Mouse (Mus musculus): ENCODE results near the gene Henmt1. TPM values are rescaled to one million over a fixed set of nuclear protein-coding genes. Genes with fewer than 3 reads are reported as not detected.

The Henmt1 gene
- total RNA-seq (2014; rRNA removed) (not detected in 2 replicates), polyA plus RNA-seq (2012; rRNA removed) (not detected in 2 replicates)

DNA sequence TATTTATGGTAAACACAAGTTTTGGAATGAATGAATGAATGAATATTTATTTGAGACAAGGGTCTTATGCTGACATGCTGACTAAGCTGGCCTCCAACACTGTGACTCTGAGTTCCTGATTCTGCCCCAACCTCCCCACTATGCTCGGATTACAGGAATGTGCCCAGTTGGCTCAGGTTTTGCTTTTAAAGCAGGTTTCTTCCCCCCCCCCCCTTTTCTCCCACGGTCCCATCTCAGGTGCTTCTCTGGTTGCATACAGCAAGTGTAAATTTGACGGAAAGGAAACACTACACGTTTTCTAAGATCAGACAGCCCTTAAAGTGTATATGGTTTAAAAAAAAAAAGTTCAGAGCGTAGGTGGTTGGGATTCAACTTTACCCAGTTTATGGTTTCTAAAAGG is at the start of gene Henmt1:
Gene Henmt1, plus strand, starts transcription at position 301 of the 400 bp plus-strand sequence.
- Histone ChIP-seq H3K36me3 (ENCODE audit: control insufficient read depth, insufficient read depth, low read length) (no peaks in the 10 kb centered on the region), H3K4me3 (ENCODE audit: insufficient read depth, low read depth, low read length) (no peak within 1 kb of the TSS; the same call in 1 of the 2 replicates), H3K9ac (ENCODE audit: low read depth, low read length) (no peak within 1 kb of the TSS), H3K27ac (replicated peaks; ENCODE audit: insufficient read depth, low read depth, low read length) (no peak within 1 kb of the TSS), H3K4me1 (ENCODE audit: control insufficient read depth, insufficient read depth, low read length) (no peaks in the 10 kb centered on the region), H3K79me2 (ENCODE audit: control insufficient read depth, insufficient read depth, low read length) (no peaks in the 10 kb centered on the region), H3K27me3 (ENCODE audit: control insufficient read depth, insufficient read depth, low read length) (peaks cover 5% of the 10 kb centered on the region)
- WGBS: 83% methylated on average over 5 of the region's 5 CpGs
- no peak for TF ChIP-seq CTCF (IDR thresholded peaks at IDR 0.05; ENCODE audit: low read depth, low read length)
- no peak for TF ChIP-seq POLR2A (IDR thresholded peaks at IDR 0.05; ENCODE audit: extremely low read depth, insufficient read depth, low read length)
- no peak for DNase-seq (ENCODE audit: extremely low read depth, low read depth, low spot score)

DNA sequence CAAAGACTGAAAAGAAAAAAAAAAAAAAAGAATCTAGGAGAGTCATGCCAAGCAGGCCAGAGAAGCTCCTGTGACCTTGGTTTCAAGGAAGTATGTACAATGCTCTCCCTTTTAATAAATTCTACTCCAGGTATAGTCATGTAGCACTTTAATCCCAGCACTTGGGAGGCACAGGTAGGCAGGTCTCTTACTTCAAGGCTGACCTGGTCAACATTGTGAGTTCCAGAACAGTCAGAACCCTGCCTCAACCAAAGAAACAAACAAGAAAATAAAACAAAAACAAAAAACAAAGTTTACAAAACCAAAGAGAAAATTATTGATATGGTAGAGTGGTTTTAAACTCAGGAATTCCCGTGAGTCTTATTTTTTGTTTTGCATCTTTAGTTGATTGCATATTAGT is 49.8 kb upstream of the Henmt1 start, which contains the start of gene Fndc7:
Gene Fndc7, minus strand, starts transcription at position 101 of the 400 bp plus-strand sequence.
- WGBS: 93% methylated on average over 1 of the region's 1 CpGs
- Histone ChIP-seq H3K4me1 (ENCODE audit: control insufficient read depth, insufficient read depth, low read length) (peaks cover 5% of the 10 kb centered on the region), H3K27ac (replicated peaks; ENCODE audit: insufficient read depth, low read depth, low read length) (no peak within 1 kb of the TSS), H3K27me3 (ENCODE audit: control insufficient read depth, insufficient read depth, low read length) (no peaks in the 10 kb centered on the region), H3K9ac (ENCODE audit: low read depth, low read length) (no peak within 1 kb of the TSS), H3K4me3 (ENCODE audit: insufficient read depth, low read depth, low read length) (no peak within 1 kb of the TSS), H3K36me3 (ENCODE audit: control insufficient read depth, insufficient read depth, low read length) (no peaks in the 10 kb centered on the region), H3K79me2 (ENCODE audit: control insufficient read depth, insufficient read depth, low read length) (no peaks in the 10 kb centered on the region)
- no peak for DNase-seq (ENCODE audit: extremely low read depth, low read depth, low spot score)
- TF ChIP-seq CTCF (IDR thresholded peaks at IDR 0.05; ENCODE audit: low read depth, low read length) (no peak), POLR2A (IDR thresholded peaks at IDR 0.05; ENCODE audit: extremely low read depth, insufficient read depth, low read length) (no peak)

DNA sequence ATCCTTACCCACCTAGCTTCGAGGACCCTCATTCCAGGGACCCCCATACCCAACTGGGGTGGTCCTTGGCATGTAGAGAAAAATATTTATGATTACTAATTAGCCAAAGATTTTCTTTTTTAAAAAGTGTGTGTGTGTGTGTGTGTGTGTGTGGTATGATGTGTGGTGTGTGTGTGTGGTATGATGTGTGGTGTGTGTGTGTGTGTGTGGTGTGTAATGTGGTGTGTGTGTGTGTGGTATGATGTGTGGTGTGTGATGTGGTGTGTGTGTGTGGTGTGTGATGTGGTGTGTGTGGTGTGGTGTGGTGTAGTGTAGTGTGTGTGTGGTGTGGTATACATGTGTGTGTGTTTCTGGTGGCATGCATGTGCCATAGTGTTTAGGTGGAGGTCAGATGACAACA is 47.6 kb upstream of the Henmt1 start:
- no peak overlapping the region for H3K9ac ChIP-seq (ENCODE audit: low read depth, low read length)
- no peaks in the 10 kb centered on the region for H3K27me3 ChIP-seq (ENCODE audit: control insufficient read depth, insufficient read depth, low read length)
- no peak for TF ChIP-seq CTCF (IDR thresholded peaks at IDR 0.05; ENCODE audit: low read depth, low read length)
- TF ChIP-seq POLR2A (IDR thresholded peaks at IDR 0.05; ENCODE audit: extremely low read depth, insufficient read depth, low read length): no peak
- H3K79me2 ChIP-seq (ENCODE audit: control insufficient read depth, insufficient read depth, low read length): no peaks in the 10 kb centered on the region
- H3K36me3 ChIP-seq (ENCODE audit: control insufficient read depth, insufficient read depth, low read length): no peaks in the 10 kb centered on the region
- DNase-seq (ENCODE audit: extremely low read depth, low read depth, low spot score): no peak
- no peak overlapping the region for H3K4me3 ChIP-seq (ENCODE audit: insufficient read depth, low read depth, low read length)
- WGBS: 76% methylated on average over 1 of the region's 1 CpGs
- H3K27ac ChIP-seq (replicated peaks; ENCODE audit: insufficient read depth, low read depth, low read length): no peak overlapping the region
- no peaks in the 10 kb centered on the region for H3K4me1 ChIP-seq (ENCODE audit: control insufficient read depth, insufficient read depth, low read length)

DNA sequence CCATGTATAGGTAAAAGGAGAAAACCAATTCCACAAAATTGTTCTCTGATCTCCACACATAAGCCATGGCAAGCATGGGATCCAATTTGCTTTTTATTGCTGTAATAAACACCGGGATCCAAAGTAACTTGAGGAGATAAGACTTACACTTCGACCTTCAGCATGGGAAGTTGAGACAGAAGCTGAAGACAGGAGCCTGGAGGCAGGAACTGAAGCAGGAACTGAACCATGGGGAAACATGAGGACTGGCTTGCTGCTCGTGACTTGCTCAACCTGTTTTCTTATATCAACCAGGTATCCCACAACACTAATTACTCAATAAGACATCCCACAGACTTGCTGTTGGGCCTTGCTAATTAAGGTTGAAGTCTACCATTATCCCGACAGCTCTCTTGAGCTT is 46.8 kb upstream of the Henmt1 start:
- Histone ChIP-seq H3K36me3 (ENCODE audit: control insufficient read depth, insufficient read depth, low read length) (no peaks in the 10 kb centered on the region), H3K4me1 (ENCODE audit: control insufficient read depth, insufficient read depth, low read length) (no peaks in the 10 kb centered on the region), H3K79me2 (ENCODE audit: control insufficient read depth, insufficient read depth, low read length) (no peaks in the 10 kb centered on the region), H3K27ac (replicated peaks; ENCODE audit: insufficient read depth, low read depth, low read length) (no peak overlapping the region), H3K27me3 (ENCODE audit: control insufficient read depth, insufficient read depth, low read length) (no peaks in the 10 kb centered on the region), H3K9ac (ENCODE audit: low read depth, low read length) (no peak overlapping the region), H3K4me3 (ENCODE audit: insufficient read depth, low read depth, low read length) (no peak overlapping the region)
- 65% methylated on average over 4 of the region's 4 CpGs for WGBS
- no peak for DNase-seq (ENCODE audit: extremely low read depth, low read depth, low spot score)
- TF ChIP-seq CTCF (IDR thresholded peaks at IDR 0.05; ENCODE audit: low read depth, low read length) (no peak), POLR2A (IDR thresholded peaks at IDR 0.05; ENCODE audit: extremely low read depth, insufficient read depth, low read length) (no peak)

DNA sequence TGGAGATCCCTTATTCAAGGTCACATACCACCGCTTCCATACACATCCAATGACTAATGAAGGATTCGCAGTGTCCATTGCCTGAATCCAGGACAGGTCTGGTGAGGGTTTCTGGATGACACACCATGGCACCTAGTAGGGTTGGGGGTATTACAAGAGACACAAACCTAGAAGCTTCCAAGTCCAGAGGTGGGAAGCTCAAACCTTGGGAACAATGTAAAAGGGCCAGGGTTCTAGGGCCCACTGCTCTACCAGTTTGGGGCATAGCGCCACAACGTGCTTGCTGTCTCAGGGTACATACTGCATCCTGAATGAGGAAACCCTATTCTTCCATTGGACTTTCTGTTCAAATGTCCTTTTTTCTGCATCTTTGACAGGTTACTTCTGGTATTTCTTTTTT is 41.0 kb upstream of the Henmt1 start:
- H3K4me1 ChIP-seq (ENCODE audit: control insufficient read depth, insufficient read depth, low read length): no peaks in the 10 kb centered on the region; the same call in 1 of the 2 replicates
- no peak for DNase-seq (ENCODE audit: extremely low read depth, low read depth, low spot score)
- no peak for TF ChIP-seq CTCF (IDR thresholded peaks at IDR 0.05; ENCODE audit: low read depth, low read length)
- no peak for TF ChIP-seq POLR2A (IDR thresholded peaks at IDR 0.05; ENCODE audit: extremely low read depth, insufficient read depth, low read length)
- WGBS: 91% methylated on average over 4 of the region's 4 CpGs
- H3K36me3 ChIP-seq (ENCODE audit: control insufficient read depth, insufficient read depth, low read length): peaks cover 9% of the 10 kb centered on the region
- H3K27ac ChIP-seq (replicated peaks; ENCODE audit: insufficient read depth, low read depth, low read length): no peak overlapping the region
- H3K27me3 ChIP-seq (ENCODE audit: control insufficient read depth, insufficient read depth, low read length): no peaks in the 10 kb centered on the region
- no peak overlapping the region for H3K4me3 ChIP-seq (ENCODE audit: insufficient read depth, low read depth, low read length)
- no peaks in the 10 kb centered on the region for H3K79me2 ChIP-seq (ENCODE audit: control insufficient read depth, insufficient read depth, low read length)
- H3K9ac ChIP-seq (ENCODE audit: low read depth, low read length): no peak overlapping the region

DNA sequence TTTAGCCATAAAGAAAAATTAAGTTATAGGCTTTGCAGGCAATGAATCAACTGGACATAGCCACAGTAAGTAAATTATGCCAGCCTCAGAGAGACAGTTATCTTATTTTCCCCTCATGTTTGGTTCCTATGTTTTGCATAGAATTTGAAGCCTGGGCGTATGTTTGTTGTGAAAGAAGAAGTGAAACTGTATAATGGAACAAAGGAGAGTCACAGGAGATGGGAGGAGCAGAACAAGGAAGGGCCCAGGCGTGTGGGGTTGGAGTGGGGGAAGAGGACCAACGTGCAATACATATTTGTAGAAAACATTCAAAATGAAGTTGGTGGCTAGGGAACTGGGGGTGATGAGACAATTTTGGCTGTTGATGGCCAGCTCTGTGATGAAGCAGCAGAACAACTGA is 39.5 kb upstream of the Henmt1 start:
- 90% methylated on average over 3 of the region's 3 CpGs for WGBS
- peak; percentile 32 for DNase-seq (ENCODE audit: extremely low read depth, low read depth, low spot score)
- H3K4me1 ChIP-seq (ENCODE audit: control insufficient read depth, insufficient read depth, low read length): no peaks in the 10 kb centered on the region; the same call in 1 of the 2 replicates
- H3K27ac ChIP-seq (replicated peaks; ENCODE audit: insufficient read depth, low read depth, low read length): no peak overlapping the region
- no peaks in the 10 kb centered on the region for H3K79me2 ChIP-seq (ENCODE audit: control insufficient read depth, insufficient read depth, low read length)
- no peak overlapping the region for H3K4me3 ChIP-seq (ENCODE audit: insufficient read depth, low read depth, low read length)
- TF ChIP-seq POLR2A (IDR thresholded peaks at IDR 0.05; ENCODE audit: extremely low read depth, insufficient read depth, low read length) (no peak), CTCF (IDR thresholded peaks at IDR 0.05; ENCODE audit: low read depth, low read length) (no peak)
- H3K9ac ChIP-seq (ENCODE audit: low read depth, low read length): no peak overlapping the region
- H3K27me3 ChIP-seq (ENCODE audit: control insufficient read depth, insufficient read depth, low read length): no peaks in the 10 kb centered on the region
- H3K36me3 ChIP-seq (ENCODE audit: control insufficient read depth, insufficient read depth, low read length): peaks cover 24% of the 10 kb centered on the region
